Mouse (Mus musculus) cerebellum, adult 11 months (tissue): Measurements from ENCODE around the gene Gm15097.
"Not testable (repeated sequence)": the region's sequence is repeated elsewhere in the genome, so short reads cannot be mapped to it uniquely, and the experiment has no call there.

ENCODE experiments used
- DNase-seq: peaks from one replicate; pipeline ENCODE4 v3.0.0; 2022

Gene Gm15097

GRCm38 (mm10) chrX:149784173-149784572, at the start of gene Gm15097:
Gm15097 (plus strand) TSS chrX:149784473.
- DNase-seq = not testable (repeated sequence)

GRCm38 (mm10) chrX:149762853-149763252, 21.4 kb upstream of the Gm15097 start:
- peak; percentile 11 for DNase-seq

DNA sequence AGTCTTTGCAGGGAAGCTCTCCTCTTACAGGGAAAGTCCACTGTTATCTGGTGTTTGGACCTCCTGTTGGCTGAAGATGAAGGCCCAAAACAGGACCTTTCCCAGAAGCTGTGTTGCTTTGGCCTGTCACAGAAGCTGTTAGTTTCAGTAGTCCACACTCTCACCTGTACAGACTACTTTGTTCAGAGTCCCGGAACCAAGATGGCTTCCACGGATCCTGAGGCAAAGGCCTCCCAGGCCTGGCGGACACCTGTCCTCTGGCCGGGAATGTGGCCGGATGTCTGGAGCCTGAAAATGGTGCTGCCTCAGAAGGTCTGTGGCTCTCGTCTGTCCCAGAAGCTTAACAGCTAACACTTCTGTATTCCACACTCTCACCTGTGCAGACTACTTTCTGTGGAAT, 26.9 kb downstream of the Gm15097 start:
- not testable (repeated sequence) for DNase-seq
